Mouse (Mus musculus): ENCODE results near the gene Atp5b. TPM values are rescaled to one million over a fixed set of nuclear protein-coding genes. Genes with fewer than 3 reads are reported as not detected.
A peak's percentile ranks its signal among the peaks of the same experiment; 100 is the strongest.
"Not testable (repeated sequence)": the region's sequence is repeated elsewhere in the genome, so short reads cannot be mapped to it uniquely, and the experiment has no call there.

Atp5b gene
- polyA plus RNA-seq, 1 experiment from 2014 or later, result 2,318 TPM

DNA sequence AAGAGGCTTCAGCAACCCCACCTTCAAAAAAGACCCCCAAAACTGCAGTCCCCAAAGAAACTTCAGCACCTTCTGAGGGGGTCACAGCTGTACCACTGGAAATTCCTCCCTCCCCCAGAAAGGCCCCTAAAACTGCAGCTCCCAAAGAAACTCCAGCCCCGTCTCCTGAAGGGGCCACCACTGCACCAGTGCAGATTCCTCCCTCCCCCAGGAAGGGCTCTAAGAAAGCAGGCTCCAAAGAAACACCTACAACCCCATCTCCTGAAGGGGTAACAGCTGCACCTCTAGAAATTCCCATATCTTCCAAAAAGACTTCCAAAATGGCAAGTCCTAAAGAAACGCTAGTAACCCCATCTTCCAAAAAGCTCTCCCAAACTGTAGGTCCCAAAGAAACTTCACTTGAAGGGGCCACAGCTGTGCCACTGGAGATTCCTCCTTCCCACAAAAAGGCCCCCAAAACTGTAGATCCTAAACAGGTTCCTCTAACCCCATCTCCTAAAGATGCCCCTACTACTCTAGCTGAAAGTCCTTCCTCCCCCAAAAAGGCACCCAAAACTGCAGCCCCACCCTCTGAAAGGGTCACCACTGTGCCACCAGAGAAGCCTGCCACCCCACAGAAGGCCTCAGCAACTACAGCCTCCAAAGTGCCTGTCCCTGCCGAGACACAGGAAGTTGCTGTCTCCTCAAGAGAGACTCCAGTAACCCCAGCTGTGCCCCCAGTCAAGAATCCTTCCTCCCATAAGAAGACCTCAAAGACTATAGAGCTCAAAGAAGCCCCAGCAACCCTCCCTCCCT is 39.8 kb upstream of the Atp5b start:
- no peak overlapping the region for H3K4me2 ChIP-seq (ENCODE audit: low read length)
- H3K9me3 ChIP-seq (replicated peaks; ENCODE audit: control insufficient read depth, low read length), result no peaks in the 10 kb centered on the region
- no peaks in the 10 kb centered on the region for H3K27me3 ChIP-seq (replicated peaks; ENCODE audit: control insufficient read depth, insufficient read depth, low read length)
- 72% methylated on average over 3 of the region's 3 CpGs for WGBS
- no peak overlapping the region for H3K27ac ChIP-seq (ENCODE audit: low read depth, low read length)
- H3K9ac ChIP-seq (ENCODE audit: low read length), result no peak overlapping the region
- DNase-seq (ENCODE audit: low spot score) (no peak), ATAC-seq (no peak)
- 0 out of 2 replicates have a peak, but pooled peaks cover 2% of the 10 kb centered on the region for H3K4me1 ChIP-seq (ENCODE audit: control insufficient read depth, insufficient read depth, low read length)
- no peak overlapping the region for H3K4me3 ChIP-seq (ENCODE audit: low read depth, low read length)
- H3K36me3 ChIP-seq (ENCODE audit: control insufficient read depth, insufficient read depth, low read length), result peaks cover 94% of the 10 kb centered on the region

DNA sequence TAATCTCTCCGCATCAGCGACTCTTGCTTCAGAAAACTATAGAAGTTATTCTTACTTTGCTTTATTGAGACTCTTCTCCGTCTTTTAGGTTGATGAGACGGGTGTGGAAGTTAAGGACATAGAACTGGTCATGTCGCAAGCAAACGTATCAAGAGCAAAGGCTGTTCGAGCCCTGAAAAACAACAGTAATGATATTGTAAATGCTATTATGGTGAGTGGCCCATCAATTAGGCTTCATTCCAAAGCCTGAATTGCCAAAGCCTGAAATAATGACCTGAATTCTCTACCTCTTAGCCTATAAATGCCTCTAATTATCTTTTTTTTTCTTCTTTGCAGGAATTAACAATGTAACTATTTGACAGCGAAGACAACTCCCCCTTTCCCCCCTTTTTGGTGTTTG is 34.9 kb upstream of the Atp5b start:
- H3K27ac ChIP-seq (ENCODE audit: low read depth, low read length), result no peak overlapping the region
- DNase-seq (ENCODE audit: low spot score), result no peak
- H3K36me3 ChIP-seq (ENCODE audit: control insufficient read depth, insufficient read depth, low read length), result peaks cover 75% of the 10 kb centered on the region

DNA sequence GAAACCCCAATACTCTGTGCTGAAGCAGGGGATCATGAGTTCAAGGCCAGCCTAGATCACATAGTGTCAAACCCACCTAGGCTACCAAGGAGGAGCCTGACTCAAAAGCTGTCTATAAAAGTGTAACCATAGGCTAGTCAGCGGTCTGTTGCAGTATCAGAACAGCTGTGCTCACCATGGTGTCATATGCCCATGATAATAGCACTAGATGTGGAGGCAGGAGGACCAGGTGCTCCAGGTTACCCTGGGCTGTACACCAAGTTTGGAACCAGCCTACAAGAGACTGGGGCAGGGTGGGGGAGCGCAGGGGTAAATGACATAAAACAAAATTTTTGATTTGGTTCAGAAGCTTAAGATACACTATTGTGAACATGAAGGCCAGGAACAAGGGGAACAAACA is 33.3 kb upstream of the Atp5b start:
- Histone ChIP-seq H3K27ac (ENCODE audit: low read depth, low read length) (no peak overlapping the region), H3K4me2 (ENCODE audit: low read length) (no peak overlapping the region), H3K9ac (ENCODE audit: low read length) (no peak overlapping the region), H3K36me3 (ENCODE audit: control insufficient read depth, insufficient read depth, low read length) (peaks cover 59% of the 10 kb centered on the region), H3K4me1 (ENCODE audit: control insufficient read depth, insufficient read depth, low read length) (no peaks in the 10 kb centered on the region), H3K4me3 (ENCODE audit: low read depth, low read length) (no peak overlapping the region), H3K27me3 (replicated peaks; ENCODE audit: control insufficient read depth, insufficient read depth, low read length) (no peaks in the 10 kb centered on the region), H3K9me3 (replicated peaks; ENCODE audit: control insufficient read depth, low read length) (no peaks in the 10 kb centered on the region)
- ATAC-seq, result no peak
- 95% methylated on average over 2 of the region's 2 CpGs for WGBS
- DNase-seq (ENCODE audit: low spot score), result no peak

More for the DNA sequence above, 34.9 kb upstream of the Atp5b start:
- 79% methylated on average over 8 of the region's 8 CpGs for WGBS
- H3K9ac ChIP-seq (ENCODE audit: low read length), result no peak overlapping the region
- H3K27me3 ChIP-seq (replicated peaks; ENCODE audit: control insufficient read depth, insufficient read depth, low read length), result no peaks in the 10 kb centered on the region
- no peak for ATAC-seq
- no peak overlapping the region for H3K4me3 ChIP-seq (ENCODE audit: low read depth, low read length)
- no peak overlapping the region for H3K4me2 ChIP-seq (ENCODE audit: low read length)
- H3K9me3 ChIP-seq (replicated peaks; ENCODE audit: control insufficient read depth, low read length), result no peaks in the 10 kb centered on the region
- no peaks in the 10 kb centered on the region for H3K4me1 ChIP-seq (ENCODE audit: control insufficient read depth, insufficient read depth, low read length)

DNA sequence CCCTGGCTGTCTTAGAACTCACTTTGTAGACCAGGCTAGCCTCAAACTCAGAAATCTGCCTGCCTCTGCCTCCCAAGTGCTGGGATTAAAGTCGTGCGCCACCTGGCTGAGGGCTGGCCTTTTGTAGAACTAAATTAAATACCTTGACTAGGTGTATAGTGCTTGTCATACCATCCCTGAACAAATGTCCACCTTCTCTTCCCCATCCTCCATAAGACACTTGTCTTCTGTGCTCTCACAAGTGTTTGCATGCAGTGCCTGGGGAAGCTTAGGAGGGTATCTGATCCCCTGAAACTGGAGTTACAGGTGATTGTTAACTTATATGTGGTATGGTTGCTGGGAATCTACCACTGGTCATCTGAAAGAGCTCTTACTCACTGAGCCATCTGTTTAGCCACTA is 32.7 kb upstream of the Atp5b start:
- no peak overlapping the region for H3K9ac ChIP-seq (ENCODE audit: low read length)
- H3K27me3 ChIP-seq (replicated peaks; ENCODE audit: control insufficient read depth, insufficient read depth, low read length), result no peaks in the 10 kb centered on the region
- no peak overlapping the region for H3K27ac ChIP-seq (ENCODE audit: low read depth, low read length)
- no peaks in the 10 kb centered on the region for H3K9me3 ChIP-seq (replicated peaks; ENCODE audit: control insufficient read depth, low read length)
- H3K4me2 ChIP-seq (ENCODE audit: low read length), result no peak overlapping the region
- H3K36me3 ChIP-seq (ENCODE audit: control insufficient read depth, insufficient read depth, low read length), result peaks cover 54% of the 10 kb centered on the region
- ATAC-seq, result no peak
- WGBS, result 85% methylated on average over 2 of the region's 2 CpGs
- H3K4me1 ChIP-seq (ENCODE audit: control insufficient read depth, insufficient read depth, low read length), result no peaks in the 10 kb centered on the region
- DNase-seq (ENCODE audit: low spot score), result no peak
- no peak overlapping the region for H3K4me3 ChIP-seq (ENCODE audit: low read depth, low read length)

DNA sequence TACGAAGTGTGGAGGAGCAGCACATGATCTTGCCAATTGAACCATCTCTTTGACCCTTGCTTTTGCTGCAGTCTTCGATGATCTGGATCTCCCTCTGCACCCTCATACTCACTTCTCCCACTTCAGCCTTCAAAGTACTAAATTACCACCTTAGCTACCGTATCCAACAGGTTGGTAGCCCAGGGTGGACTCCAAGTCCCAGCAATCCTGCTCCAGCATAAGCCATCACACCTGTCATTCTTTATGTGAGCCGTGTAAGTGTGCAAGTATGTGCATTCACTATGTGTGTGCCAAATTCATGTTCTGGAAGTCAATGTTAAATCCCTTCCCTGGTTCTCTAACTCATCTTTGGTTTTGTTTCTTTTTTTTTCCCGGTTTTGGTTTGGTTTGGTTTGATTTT is 31.5 kb upstream of the Atp5b start:
- ATAC-seq (no peak), DNase-seq (ENCODE audit: low spot score) (no peak)
- peaks cover 42% of the 10 kb centered on the region for H3K36me3 ChIP-seq (ENCODE audit: control insufficient read depth, insufficient read depth, low read length)
- H3K4me2 ChIP-seq (ENCODE audit: low read length), result no peak overlapping the region
- no peaks in the 10 kb centered on the region for H3K27me3 ChIP-seq (replicated peaks; ENCODE audit: control insufficient read depth, insufficient read depth, low read length)
- no peak overlapping the region for H3K27ac ChIP-seq (ENCODE audit: low read depth, low read length)
- H3K4me1 ChIP-seq (ENCODE audit: control insufficient read depth, insufficient read depth, low read length), result no peaks in the 10 kb centered on the region
- no peaks in the 10 kb centered on the region for H3K9me3 ChIP-seq (replicated peaks; ENCODE audit: control insufficient read depth, low read length)
- no peak overlapping the region for H3K4me3 ChIP-seq (ENCODE audit: low read depth, low read length)
- WGBS, result 95% methylated on average over 5 of the region's 5 CpGs
- H3K9ac ChIP-seq (ENCODE audit: low read length), result no peak overlapping the region

DNA sequence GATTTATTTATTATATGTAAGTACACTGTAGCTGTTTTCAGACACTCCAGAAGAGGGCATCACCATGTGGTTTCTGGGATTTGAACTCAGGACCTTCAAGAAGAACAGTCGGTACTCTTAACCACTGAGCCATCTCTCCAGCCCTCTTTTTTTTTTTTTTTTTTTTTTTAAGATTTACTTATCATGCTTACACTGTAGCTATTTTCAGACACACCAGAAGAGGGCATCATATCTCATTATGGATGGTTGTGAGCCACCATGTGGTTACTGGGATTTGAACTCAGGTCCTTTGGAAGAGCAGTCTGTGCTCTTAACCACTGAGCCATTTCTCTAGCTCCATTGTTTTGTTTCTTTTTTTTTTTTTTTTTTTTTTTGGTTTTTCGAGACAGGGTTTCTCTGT is 30.9 kb upstream of the Atp5b start:
- WGBS, result 100% methylated on average over 1 of the region's 2 CpGs
- not testable (repeated sequence) for H3K27ac ChIP-seq (ENCODE audit: low read depth, low read length); DNase-seq (ENCODE audit: low spot score); ATAC-seq; H3K4me3 ChIP-seq (ENCODE audit: low read depth, low read length); H3K9ac ChIP-seq (ENCODE audit: low read length); H3K4me2 ChIP-seq (ENCODE audit: low read length); H3K9me3 ChIP-seq (replicated peaks; ENCODE audit: control insufficient read depth, low read length); H3K4me1 ChIP-seq (ENCODE audit: control insufficient read depth, insufficient read depth, low read length); H3K27me3 ChIP-seq (replicated peaks; ENCODE audit: control insufficient read depth, insufficient read depth, low read length)
- peaks cover 37% of the 10 kb centered on the region for H3K36me3 ChIP-seq (ENCODE audit: control insufficient read depth, insufficient read depth, low read length)

DNA sequence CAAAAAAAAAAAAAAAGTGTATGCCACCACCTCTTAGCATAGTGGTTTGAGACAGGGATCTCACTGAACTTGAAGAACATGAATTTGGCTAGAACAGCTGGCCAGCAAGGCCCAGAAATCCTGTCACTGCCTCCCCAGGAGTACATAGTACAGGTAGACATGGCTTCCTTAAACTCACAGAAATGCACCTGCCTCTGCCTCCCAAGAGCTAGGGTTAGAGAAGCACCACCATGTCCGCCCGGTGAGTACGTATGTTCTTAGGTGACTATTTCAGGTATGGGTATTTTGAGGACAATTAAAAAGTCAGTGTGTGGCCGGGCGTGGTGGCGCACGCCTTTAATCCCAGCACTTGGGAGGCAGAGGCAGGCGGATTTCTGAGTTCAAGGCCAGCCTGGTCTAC is 30.1 kb upstream of the Atp5b start:
- H3K4me3 ChIP-seq (ENCODE audit: low read depth, low read length), result no peak overlapping the region
- 95% methylated on average over 8 of the region's 8 CpGs for WGBS
- ATAC-seq (no peak), DNase-seq (ENCODE audit: low spot score) (no peak)
- H3K36me3 ChIP-seq (ENCODE audit: control insufficient read depth, insufficient read depth, low read length), result peaks cover 29% of the 10 kb centered on the region
- no peak overlapping the region for H3K27ac ChIP-seq (ENCODE audit: low read depth, low read length)
- no peak overlapping the region for H3K4me2 ChIP-seq (ENCODE audit: low read length)
- 0 out of 2 replicates have a peak, but pooled peaks cover 3% of the 10 kb centered on the region for H3K4me1 ChIP-seq (ENCODE audit: control insufficient read depth, insufficient read depth, low read length)
- no peaks in the 10 kb centered on the region for H3K9me3 ChIP-seq (replicated peaks; ENCODE audit: control insufficient read depth, low read length)
- no peak overlapping the region for H3K9ac ChIP-seq (ENCODE audit: low read length)
- H3K27me3 ChIP-seq (replicated peaks; ENCODE audit: control insufficient read depth, insufficient read depth, low read length), result no peaks in the 10 kb centered on the region

DNA sequence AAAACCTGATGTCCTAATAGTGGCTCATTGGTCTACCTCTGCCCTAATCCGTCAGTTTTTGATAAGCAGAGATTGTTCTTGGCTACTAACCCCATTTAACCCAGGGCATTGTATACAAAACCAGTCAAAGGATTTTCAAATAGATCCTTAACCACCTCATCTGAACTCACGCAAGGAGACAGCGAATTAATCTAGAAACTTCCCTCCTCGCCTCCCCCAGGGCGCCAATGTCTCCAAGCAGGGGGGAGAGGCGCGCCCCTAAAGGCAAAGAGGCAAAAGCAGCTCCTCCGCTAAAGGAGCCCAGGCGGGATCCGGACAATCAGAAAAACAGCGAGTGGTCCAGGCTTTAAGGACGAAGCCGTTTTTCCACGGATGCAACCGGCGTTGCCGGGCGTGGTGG is 24.9 kb upstream of the Atp5b start:
- Histone ChIP-seq H3K27ac (ENCODE audit: low read depth, low read length) (peak overlapping the region; percentile 99), H3K9ac (ENCODE audit: low read length) (peak overlapping the region; percentile 89), H3K36me3 (ENCODE audit: control insufficient read depth, insufficient read depth, low read length) (no peaks in the 10 kb centered on the region), H3K4me1 (ENCODE audit: control insufficient read depth, insufficient read depth, low read length) (peaks cover 14% of the 10 kb centered on the region), H3K27me3 (replicated peaks; ENCODE audit: control insufficient read depth, insufficient read depth, low read length) (no peaks in the 10 kb centered on the region), H3K4me2 (ENCODE audit: low read length) (peak overlapping the region; percentile 82), H3K4me3 (ENCODE audit: low read depth, low read length) (peak overlapping the region; percentile 89), H3K9me3 (replicated peaks; ENCODE audit: control insufficient read depth, low read length) (no peaks in the 10 kb centered on the region)
- ATAC-seq (peak; percentile 36; the same call in 1 of the 2 replicates), DNase-seq (ENCODE audit: low spot score) (no peak)
- under 1% methylated on average over 18 of the region's 18 CpGs for WGBS

DNA sequence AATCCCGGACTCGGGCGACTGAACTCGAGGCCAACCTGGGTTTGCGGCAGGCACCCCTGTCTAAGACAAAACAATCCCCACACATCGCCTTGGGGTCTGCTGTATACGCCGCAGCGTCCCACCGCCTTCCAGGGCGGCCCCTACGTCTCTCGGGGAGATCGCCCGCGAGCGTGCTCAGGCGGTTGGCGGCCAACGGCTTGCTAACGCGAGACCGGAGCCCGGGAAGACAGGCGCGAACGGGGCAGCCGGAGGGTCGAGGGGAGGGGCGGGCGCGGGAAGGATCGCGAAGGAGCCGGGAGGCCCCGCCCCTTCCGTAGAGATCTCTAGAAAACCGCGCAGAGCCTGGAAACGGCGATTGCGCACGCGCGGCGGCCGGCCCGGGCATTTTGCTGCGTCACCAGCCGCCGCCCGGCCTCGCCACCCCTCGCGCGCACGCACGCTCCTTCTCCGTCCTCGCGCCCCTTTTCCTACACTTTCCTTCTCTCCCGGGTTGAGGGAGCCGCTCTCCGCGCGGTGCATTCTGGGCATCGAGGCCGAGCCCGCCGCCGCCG is 24.4 kb upstream of the Atp5b start, which contains the start of gene Ptges3:
Ptges3 (plus strand) TSS at position 354 of the 551 bp plus-strand sequence.
- WGBS, result under 1% methylated on average over 62 of the region's 72 CpGs
- peak within 1 kb of the TSS; percentile 89 for H3K9ac ChIP-seq (ENCODE audit: low read length)
- peak within 1 kb of the TSS; percentile 89 for H3K4me3 ChIP-seq (ENCODE audit: low read depth, low read length)
- H3K27me3 ChIP-seq (replicated peaks; ENCODE audit: control insufficient read depth, insufficient read depth, low read length), result no peaks in the 10 kb centered on the region
- ATAC-seq (peak; percentile 94), DNase-seq (ENCODE audit: low spot score) (peak; percentile 98)
- H3K27ac ChIP-seq (ENCODE audit: low read depth, low read length), result peak within 1 kb of the TSS; percentile 99
- H3K36me3 ChIP-seq (ENCODE audit: control insufficient read depth, insufficient read depth, low read length), result 0 out of 2 replicates have a peak, but pooled peaks cover 1% of the 10 kb centered on the region
- H3K4me2 ChIP-seq (ENCODE audit: low read length), result peak within 1 kb of the TSS; percentile 82
- H3K9me3 ChIP-seq (replicated peaks; ENCODE audit: control insufficient read depth, low read length), result no peaks in the 10 kb centered on the region
- H3K4me1 ChIP-seq (ENCODE audit: control insufficient read depth, insufficient read depth, low read length), result peaks cover 14% of the 10 kb centered on the region

All from forebrain, embryonic 14.5 days (tissue).